Mouse (Mus musculus): ENCODE results near the gene Prh1. TPM values are rescaled to one million over a fixed set of nuclear protein-coding genes. Genes with fewer than 3 reads are reported as not detected.
"Not testable (repeated sequence)": the region's sequence is repeated elsewhere in the genome, so short reads cannot be mapped to it uniquely, and the experiment has no call there.

Gene Prh1
- polyA plus RNA-seq (2021), result not detected

- ATAC-seq; CTCF ChIA-PET; POLR2A ChIA-PET; DNase-seq (ENCODE audit: low read depth, low spot score); in situ Hi-C loops (cut with MboI; ENCODE audit: low pct_unique_long_range_greater_than_20kb); H3K27me3 ChIP-seq: not testable (repeated sequence)
Observed at GRCm38 (mm10) chr6:132569509-132569908, at the start of gene Prh1. Gene Prh1, plus strand, starts transcription at chr6:132569809.

GRCm38 (mm10) chr6:132595613-132596012 lies 26.0 kb downstream of the Prh1 start, which contains the start of gene Prp2:
Gene Prp2, plus strand, starts transcription at chr6:132595913.
- CTCF ChIA-PET; DNase-seq (ENCODE audit: low read depth, low spot score); ATAC-seq; H3K27me3 ChIP-seq; in situ Hi-C loops (cut with MboI; ENCODE audit: low pct_unique_long_range_greater_than_20kb); POLR2A ChIA-PET: not testable (repeated sequence)

Other genes with a start within 250 kb of the Prh1 start
- not detected for gene Gm8882, start 205.7 kb upstream of the Prh1 start, polyA plus RNA-seq (2021)
- not detected for gene Prp2, start 26.1 kb downstream of the Prh1 start, polyA plus RNA-seq (2021)
- not detected for gene A630073D07Rik, start 81.7 kb downstream of the Prh1 start, polyA plus RNA-seq (2021)
- gene Tas2r120, start 87.1 kb downstream of the Prh1 start, polyA plus RNA-seq (2021), result not detected
- not detected for gene Tas2r121, start 131.2 kb downstream of the Prh1 start, polyA plus RNA-seq (2021)
- gene Tas2r122, start 142.1 kb downstream of the Prh1 start, polyA plus RNA-seq (2021), result not detected
- not detected for gene Tas2r115, start 168.2 kb downstream of the Prh1 start, polyA plus RNA-seq (2021)
- not detected for gene Tas2r124, start 184.9 kb downstream of the Prh1 start, polyA plus RNA-seq (2021)
- gene Tas2r102, start 192.3 kb downstream of the Prh1 start, polyA plus RNA-seq (2021), result not detected
- not detected for gene Tas2r136, start 208.4 kb downstream of the Prh1 start, polyA plus RNA-seq (2021)
- not detected for gene Tas2r117, start 233.0 kb downstream of the Prh1 start, polyA plus RNA-seq (2021)